Mouse (Mus musculus) limb, embryonic 14.5 days (tissue): Measurements from ENCODE around the gene Lta. TPM values are rescaled to one million over a fixed set of nuclear protein-coding genes. Genes with fewer than 3 reads are reported as not detected.

Source experiments
- ATAC-seq: fragments of 200-750 bp; cut with Nextera tagmentation; 2 replicates; pipeline ENCODE4 v1.8.0; 2017; ENCODE audit warnings: low read depth, moderate number of reproducible peaks, moderate TSS enrichment; ENCODE audit not compliant: low FRiP score
- DNase-seq: peaks from one replicate; pipeline ENCODE4 v3.0.0-alpha.2; 2015; ENCODE audit warnings: low spot score
- H3K27ac ChIP-seq: fragments of 300-500 bp; sonication (generic); replicated peaks from 2 replicates; pipeline ENCODE4 v1.5.1; 2014; ENCODE audit warnings: low read depth, mild to moderate bottlenecking, low read length, moderate library complexity, mixed read lengths
- H3K27me3 ChIP-seq: fragments of 300-500 bp; sonication (generic); 2 replicates; pipeline ENCODE4 v1.6.1; 2014; ENCODE audit warnings: low read length, mixed read lengths; ENCODE audit not compliant: control insufficient read depth, insufficient read depth
- H3K36me3 ChIP-seq: fragments of 300-500 bp; sonication (generic); 2 replicates; pipeline ENCODE4 v1.6.1; 2014; ENCODE audit warnings: mild to moderate bottlenecking, low read length, moderate library complexity, mixed read lengths; ENCODE audit not compliant: control insufficient read depth, insufficient read depth
- H3K4me1 ChIP-seq: fragments of 300-500 bp; sonication (generic); 2 replicates; pipeline ENCODE4 v1.6.1; 2014; ENCODE audit warnings: antibody characterized with exemption, low read length, mixed read lengths; ENCODE audit not compliant: control insufficient read depth, insufficient read depth
- H3K4me2 ChIP-seq: fragments of 300-500 bp; sonication (generic); replicated peaks from 2 replicates; pipeline ENCODE4 v1.6.1; 2014; ENCODE audit warnings: low read depth, mild to moderate bottlenecking, low read length, moderate library complexity; ENCODE audit not compliant: severe bottlenecking
- H3K4me3 ChIP-seq: fragments of 300-500 bp; sonication (generic); replicated peaks from 2 replicates; pipeline ENCODE4 v1.5.1; 2014; ENCODE audit warnings: low read length
- H3K9ac ChIP-seq: fragments of 300-500 bp; sonication (generic); 2 replicates; pipeline ENCODE4 v1.6.1; 2014; ENCODE audit warnings: mild to moderate bottlenecking, low read depth, low read length, moderate library complexity; ENCODE audit not compliant: severe bottlenecking
- H3K9me3 ChIP-seq: fragments of 300-500 bp; sonication (generic); 2 replicates; pipeline ENCODE4 v1.6.1; 2016; ENCODE audit warnings: low read length; ENCODE audit not compliant: control insufficient read depth
- POLR2A ChIP-seq: fragments of 200-500 bp; IDR thresholded peaks from 2 replicates; pipeline ENCODE4 v1.8.0; 2012; ENCODE audit warnings: inconsistent platforms, mild to moderate bottlenecking, moderate library complexity, borderline replicate concordance; ENCODE audit not compliant: insufficient read depth, insufficient read length; ENCODE audit errors: extremely low read depth
- WGBS: fragments of 180-500 bp; shearing (Covaris S2); extraction: QIAGEN DNeasy Blood & Tissue Kit; methylation state at CpG from one replicate; pipeline ENCODE4 v1.1.7; 2014; 5-methylcytosine and 5-hydroxymethylcytosine counted together
- polyA plus RNA-seq, 2 experiments: library from polyadenylated mRNA; depleted of rRNA in 1 of 2; stranded (reverse) in 1 of 2; unstranded in 1 of 2; fragments of >200 nt; fragmentation: Nextera tagmentation in 1 of 2; extraction: Ambion mirVana in 1 of 2; gene quantifications; 2 replicates each; pipeline versions ENCODE4 v1.2.1 to v1.2.3; 2012 to 2014

Gene Lta
- polyA plus RNA-seq, 2 experiments = 0.39 TPM; not detected in 1

DNA sequence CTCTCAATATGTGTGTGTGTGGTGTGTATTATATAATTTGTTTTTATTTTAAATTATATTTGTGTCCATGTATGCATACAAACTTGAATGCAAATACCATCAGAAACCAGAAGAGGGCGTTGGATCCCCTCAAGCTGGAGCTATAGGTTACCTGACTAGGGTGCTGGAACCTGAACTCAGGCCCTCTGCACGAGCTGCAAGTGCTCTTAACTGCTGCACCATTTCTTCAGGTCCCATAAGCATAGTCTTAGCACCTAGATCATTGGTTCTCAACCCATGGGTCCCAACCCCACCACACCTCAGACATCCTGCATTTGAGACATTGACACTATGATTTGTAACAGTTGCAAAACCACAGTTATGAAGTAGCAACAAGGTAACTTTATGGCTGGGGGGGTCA lies 13.4 kb downstream of the Lta start:
- ATAC-seq = no peak
- no peaks in the 10 kb centered on the region for H3K9me3 ChIP-seq
- H3K4me2 ChIP-seq = no peak overlapping the region
- peaks cover 21% of the 10 kb centered on the region for H3K27me3 ChIP-seq
- peaks cover 5% of the 10 kb centered on the region; the same call in 1 of the 2 replicates for H3K4me1 ChIP-seq
- no peak overlapping the region for H3K4me3 ChIP-seq
- DNase-seq = no peak
- no peak overlapping the region for H3K9ac ChIP-seq
- no peak overlapping the region for H3K27ac ChIP-seq
- 66% methylated on average over 2 of the region's 2 CpGs for WGBS
- no peaks in the 10 kb centered on the region for H3K36me3 ChIP-seq
- TF ChIP-seq POLR2A = no peak

- Histone ChIP-seq H3K9me3 (no peaks in the 10 kb centered on the region), H3K27ac (no peak overlapping the region), H3K4me1 (peaks cover 8% of the 10 kb centered on the region), H3K9ac (no peak overlapping the region), H3K4me2 (no peak overlapping the region), H3K36me3 (no peaks in the 10 kb centered on the region), H3K27me3 (peaks cover 5% of the 10 kb centered on the region; the same call in 1 of the 2 replicates), H3K4me3 (no peak overlapping the region)
- no peak for ATAC-seq
- TF ChIP-seq POLR2A = no peak
- 73% methylated on average over 4 of the region's 4 CpGs for WGBS
- DNase-seq = no peak
Observed at GRCm38 (mm10) chr17:35190096-35190495, 15.1 kb downstream of the Lta start.

DNA sequence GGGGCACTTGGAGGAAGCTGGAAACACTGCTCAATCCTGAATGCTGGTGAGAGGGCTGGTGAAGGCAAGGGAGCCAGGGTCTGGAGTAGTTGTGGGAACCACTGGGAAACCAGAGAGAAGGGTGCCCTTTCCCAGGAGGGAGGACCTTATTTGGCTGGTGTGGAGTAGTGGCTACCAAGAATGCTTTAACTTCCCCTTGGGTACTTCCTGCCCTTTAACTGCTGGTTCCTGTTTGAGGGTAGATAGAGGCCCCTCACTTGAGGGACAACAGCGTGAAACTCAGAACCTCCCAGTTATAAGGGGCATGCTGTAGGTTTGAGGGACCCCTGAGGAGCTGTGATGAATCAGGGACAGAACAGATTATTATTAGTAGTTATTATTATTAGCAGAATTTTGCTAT lies 16.0 kb downstream of the Lta start:
- no peak overlapping the region for H3K27ac ChIP-seq
- 80% methylated on average over 1 of the region's 1 CpGs for WGBS

DNA sequence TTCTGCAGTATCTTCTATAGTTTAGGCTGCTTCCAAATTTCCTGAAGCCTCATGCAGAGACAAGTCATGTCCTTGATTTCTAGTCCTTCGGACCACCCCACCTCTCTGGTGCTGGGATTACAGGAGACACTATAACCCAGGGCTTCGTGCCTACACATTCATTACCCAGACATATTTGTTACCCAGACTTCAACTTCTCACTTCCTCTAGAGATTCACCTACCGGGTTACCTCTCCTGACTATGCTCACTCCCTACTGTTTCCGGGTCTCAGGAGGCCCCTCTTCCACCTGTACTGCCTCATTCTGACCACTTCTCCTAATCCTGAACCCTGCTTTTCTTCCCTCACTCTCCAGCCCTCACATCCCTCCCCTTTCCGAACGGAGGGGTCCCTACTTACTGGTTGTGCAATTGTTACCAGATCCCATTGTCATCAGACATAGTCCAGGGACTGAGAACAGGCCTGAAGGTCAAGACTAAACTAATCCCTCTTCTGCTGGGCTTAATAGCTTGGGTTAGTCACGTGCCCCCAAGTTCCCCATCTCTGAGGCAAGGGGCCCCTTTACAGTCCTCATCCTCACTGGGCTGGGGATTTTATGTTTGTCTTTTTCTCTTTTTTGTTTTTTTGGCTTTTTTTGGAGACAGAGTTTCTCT lies 17.1 kb downstream of the Lta start, which contains the start of gene Lst1:
TSS of gene Lst1 (minus strand) at position 481 of the 652 bp plus-strand sequence.
- no peaks in the 10 kb centered on the region for H3K36me3 ChIP-seq
- H3K27ac ChIP-seq = 0 out of 2 replicates have a peak within 1 kb of the TSS, but pooled peaks have one; percentile 26
- ATAC-seq (no peak), DNase-seq (no peak)
- H3K4me3 ChIP-seq = no peak within 1 kb of the TSS
- H3K4me1 ChIP-seq = peaks cover 8% of the 10 kb centered on the region
- no peaks in the 10 kb centered on the region for H3K27me3 ChIP-seq
- no peak within 1 kb of the TSS for H3K9ac ChIP-seq
- H3K9me3 ChIP-seq = no peaks in the 10 kb centered on the region
- H3K4me2 ChIP-seq = no peak within 1 kb of the TSS
- no peak for TF ChIP-seq POLR2A
- 68% methylated on average over 7 of the region's 7 CpGs for WGBS

More for the DNA sequence above, 16.0 kb downstream of the Lta start:
- no peak for TF ChIP-seq POLR2A
- no peak overlapping the region for H3K4me2 ChIP-seq
- H3K27me3 ChIP-seq = no peaks in the 10 kb centered on the region; the same call in 1 of the 2 replicates
- no peak overlapping the region for H3K4me3 ChIP-seq
- ATAC-seq (no peak), DNase-seq (no peak)
- H3K4me1 ChIP-seq = peaks cover 8% of the 10 kb centered on the region
- H3K36me3 ChIP-seq = no peaks in the 10 kb centered on the region
- H3K9ac ChIP-seq = no peak overlapping the region
- no peaks in the 10 kb centered on the region for H3K9me3 ChIP-seq

DNA sequence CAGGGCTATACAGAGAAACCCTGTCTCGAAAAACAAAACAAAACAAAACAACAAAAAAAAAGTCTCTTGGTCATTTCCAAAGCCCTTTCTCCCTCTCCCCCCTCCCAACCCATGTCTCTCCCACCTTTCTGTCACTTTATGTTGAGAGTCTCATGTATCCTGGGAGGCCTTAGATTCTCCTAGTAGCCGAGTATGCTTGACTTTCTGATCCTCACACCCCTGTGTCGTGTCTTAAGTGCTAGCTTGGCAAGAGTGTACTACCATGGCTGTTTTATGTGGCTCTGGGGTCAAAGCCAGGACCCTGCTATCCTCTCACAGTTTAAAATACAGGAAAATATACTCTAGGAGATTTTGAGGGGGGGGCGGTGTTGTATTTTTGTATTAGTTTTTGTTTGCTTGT lies 17.8 kb downstream of the Lta start:
- TF ChIP-seq POLR2A = no peak
- no peak for ATAC-seq
- DNase-seq = no peak
- Histone ChIP-seq H3K36me3 (no peaks in the 10 kb centered on the region), H3K9me3 (no peaks in the 10 kb centered on the region), H3K4me1 (peaks cover 8% of the 10 kb centered on the region), H3K4me3 (no peak overlapping the region), H3K27me3 (no peaks in the 10 kb centered on the region), H3K27ac (0 out of 2 replicates have a peak overlapping the region, but pooled peaks have one; percentile 26), H3K9ac (no peak overlapping the region), H3K4me2 (no peak overlapping the region)
- WGBS = 62% methylated on average over 4 of the region's 4 CpGs

GRCm38 (mm10) chr17:35186681-35187080 lies 18.5 kb downstream of the Lta start:
- Histone ChIP-seq H3K9me3 (no peaks in the 10 kb centered on the region), H3K27me3 (no peaks in the 10 kb centered on the region), H3K9ac (peak overlapping the region; percentile 48), H3K4me1 (peaks cover 8% of the 10 kb centered on the region), H3K27ac (peak overlapping the region; percentile 82), H3K36me3 (no peaks in the 10 kb centered on the region), H3K4me3 (peak overlapping the region; percentile 41), H3K4me2 (peak overlapping the region; percentile 56)
- no peak for TF ChIP-seq POLR2A
- peak; percentile 61 for ATAC-seq
- WGBS = 0% methylated on average over 4 of the region's 4 CpGs
- DNase-seq = peak; percentile 40
